7 mouse cellular contexts compared by ENCODE assay signal in genomic region chr7:30625530-30626384, GRCm38 (mm10). TPM values are rescaled to one million over a fixed set of nuclear protein-coding genes. Genes with fewer than 3 reads are reported as not detected.
DNase-seq lines count a peak whose midpoint lies in the region; ATAC-seq and TF ChIP-seq lines count a peak whose summit lies in the region.

Gene Cox6b1 (minus strand): TSS chr7:30626151.

- H3K4me1 ChIP-seq in cortical plate, adult 2 months (ENCODE audit: control insufficient read depth, insufficient read depth, low read length) = peaks cover 1% of the 10 kb centered on the region; the same call in 1 of the 2 replicates

- peak within 1 kb of the TSS; percentile 40 for H3K27ac ChIP-seq in cortical plate, adult 2 months (ENCODE audit: insufficient read depth, low read length)

- peak; percentile 76 for TF ChIP-seq POLR2A in cortical plate, adult 2 months (IDR thresholded peaks at IDR 0.05; ENCODE audit: extremely low read depth, insufficient read depth, low read length)

- ATAC-seq in megakaryocyte progenitor cell, adult 5-6 weeks (replicated peaks; ENCODE audit: poor library complexity) = peak; percentile 99

- H3K4me3 ChIP-seq in cortical plate, adult 2 months (ENCODE audit: insufficient read depth, low read length) = peak within 1 kb of the TSS; percentile 97

- DNase-seq in adipocyte (ENCODE audit: low spot score) = peak; percentile 87
- DNase-seq in gastrocnemius, adult 8-10 months (ENCODE audit: low spot score in 2 of 2) = peak; percentile 70 to 81
- DNase-seq in induced T-regulatory cell, adult 2 months (ENCODE audit: low read depth) = peak; percentile 96
- DNase-seq in left cerebral cortex, adult 9 months (ENCODE audit: low spot score in 2 of 2) = peak; percentile 75 to 85
- DNase-seq in right cerebral cortex, postnatal 14 days = peak; percentile 85

- no peak for TF ChIP-seq CTCF in cortical plate, adult 2 months (IDR thresholded peaks at IDR 0.05; ENCODE audit: extremely low read depth, insufficient read depth, low read length)

RNA-seq across cellular contexts. Expression of gene Cox6b1, which starts in this region (rescaled TPM):
- 1,068 and 1,150 TPM in 2 replicates for polyA plus RNA-seq in cortical plate, adult 2 months (2012; rRNA removed)
- total RNA-seq in gastrocnemius, adult 8-10 months (2022) = 1,000 to 10,000 TPM; 1,165 to 1,556 (median 1,355) TPM
- total RNA-seq in megakaryocyte progenitor cell, adult 5-6 weeks (2015) = 325 and 346 TPM in 2 replicates
- 428 and 592 TPM in 2 replicates for total RNA-seq in megakaryocyte progenitor cell, adult 5-6 weeks (2017)

Comparison
In these comparisons a context has a peak if more than half of its experiments do, and no peak if none do; other contexts are left out.
1. Peak in every context shown above with its lines: DNase-seq, ATAC-seq, H3K4me3 ChIP-seq and H3K27ac ChIP-seq.